Mouse (Mus musculus) fat pad, adult 2 months (tissue): ENCODE measurements around the gene Dnal1.

ENCODE experiments used
- DNase-seq: peaks from one replicate; pipeline ENCODE4 v3.0.0-alpha.2; 2011; ENCODE audit warnings: low read depth, low spot score; ENCODE audit errors: extremely low read depth

Gene Dnal1

DNA sequence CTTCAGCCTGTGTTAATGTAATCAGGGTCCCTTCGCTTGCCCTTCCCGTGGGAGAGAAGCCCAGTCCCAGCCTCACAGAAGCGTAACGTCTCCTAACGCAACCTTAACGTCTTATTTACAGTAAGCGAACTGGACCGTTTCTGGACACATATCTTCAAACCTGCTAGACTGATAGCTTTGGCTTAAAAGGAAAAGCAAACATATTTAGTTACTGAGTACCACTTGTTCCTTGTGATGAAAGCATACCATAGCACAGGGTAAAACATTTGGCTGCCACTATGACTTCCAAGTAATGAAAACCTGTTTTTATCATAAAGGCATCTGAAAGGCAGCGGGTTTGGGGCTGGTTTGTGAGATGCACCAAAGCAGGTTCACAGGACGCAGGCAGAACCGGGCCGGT lies 11.7 kb downstream of the Dnal1 start:
- DNase-seq: no peak

DNA sequence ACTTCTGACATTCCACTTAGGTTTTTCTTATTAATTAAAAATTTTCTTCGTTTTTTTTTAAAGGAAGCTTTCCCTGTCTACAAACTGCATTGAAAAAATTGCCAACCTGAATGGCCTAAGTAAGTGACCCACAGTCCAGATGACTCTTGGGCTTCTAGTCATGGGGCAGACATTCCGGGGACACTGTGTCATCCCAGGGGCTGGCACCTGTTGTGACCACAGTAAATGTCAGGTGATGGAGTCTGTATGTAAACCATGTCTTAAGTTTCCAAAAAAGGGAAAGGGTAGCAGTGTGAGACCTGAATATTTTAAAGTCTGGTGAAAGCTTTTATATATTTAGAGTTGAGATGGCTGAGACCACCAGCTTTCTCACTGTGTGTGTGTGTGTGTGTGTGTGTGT lies 12.7 kb downstream of the Dnal1 start:
- no peak for DNase-seq

DNA sequence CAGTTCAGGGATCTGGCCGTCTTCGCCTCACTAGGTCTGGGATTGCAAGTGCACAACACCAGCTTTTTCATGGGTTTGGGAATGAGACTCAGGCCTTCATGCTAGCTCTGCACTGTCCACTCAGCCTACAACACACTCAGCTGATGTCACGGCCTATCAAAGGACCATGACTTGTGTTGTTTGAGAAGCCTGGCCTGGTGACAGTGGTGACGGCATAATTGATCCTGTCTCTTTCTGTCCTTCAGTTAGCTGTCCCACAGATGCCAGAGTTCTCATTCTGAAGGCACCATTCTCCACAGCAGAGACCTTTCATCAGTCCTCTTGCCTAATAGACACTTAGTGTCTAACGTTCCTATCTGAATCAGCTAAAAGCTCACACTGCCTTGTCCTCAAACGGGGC lies 14.4 kb downstream of the Dnal1 start:
- no peak for DNase-seq

DNA sequence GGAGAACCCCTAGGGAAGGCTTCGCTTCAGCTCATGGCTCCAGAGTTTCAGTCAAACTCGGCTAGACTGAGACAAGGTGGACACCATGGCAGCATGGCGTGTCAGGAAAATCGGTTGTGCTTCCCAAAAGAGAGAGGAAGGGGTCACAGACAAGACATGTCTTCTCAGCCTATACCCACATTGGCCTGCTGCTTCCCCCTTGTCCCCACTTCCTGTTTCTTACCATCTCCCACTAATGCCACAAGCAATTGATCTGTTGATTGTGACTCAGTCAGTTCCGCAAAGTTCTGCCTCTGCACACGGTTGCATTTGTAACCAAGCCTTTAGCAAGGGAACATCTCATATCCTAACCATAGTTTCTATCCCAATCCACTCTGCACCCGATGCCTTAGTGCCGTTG lies 15.8 kb downstream of the Dnal1 start:
- no peak for DNase-seq

DNA sequence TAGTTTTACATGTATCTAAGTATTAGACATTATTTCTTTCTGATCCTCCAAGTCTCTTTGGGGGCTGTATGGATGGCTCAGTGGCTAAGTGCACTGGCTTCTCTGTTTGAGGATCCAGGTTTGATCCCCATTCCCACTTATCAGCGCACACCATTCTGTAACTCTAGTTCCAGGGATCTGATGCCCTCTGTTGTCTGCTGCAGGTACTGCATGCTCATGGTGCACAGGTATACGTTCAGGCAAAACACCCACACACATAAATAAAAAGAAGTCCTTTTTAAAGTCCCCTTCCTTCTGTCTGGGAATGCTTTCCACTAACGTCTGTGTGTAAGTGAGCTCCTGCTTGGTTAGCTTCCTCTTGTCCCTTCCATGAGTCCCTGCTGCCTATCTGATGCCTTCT lies 18.1 kb downstream of the Dnal1 start:
- DNase-seq: no peak

DNA sequence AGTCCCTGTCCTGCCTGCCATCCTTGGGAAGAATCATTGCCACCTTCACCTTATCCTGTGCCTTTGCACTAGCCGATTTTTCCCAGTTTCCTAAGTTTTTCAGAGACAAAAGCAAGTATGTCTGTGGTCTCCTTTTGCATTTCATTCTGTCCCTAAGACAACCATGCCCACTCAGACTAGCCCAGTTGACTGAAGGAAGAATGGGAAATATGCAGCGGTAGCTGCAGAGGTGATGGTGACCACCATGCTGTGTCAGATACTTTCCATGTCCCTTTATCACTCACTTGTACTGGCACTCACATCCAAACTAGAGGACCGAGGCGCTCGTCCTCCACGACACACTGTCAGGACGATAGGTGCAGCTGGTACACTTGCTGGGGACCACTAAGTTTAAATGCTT lies 23.0 kb downstream of the Dnal1 start:
- DNase-seq: no peak

DNA sequence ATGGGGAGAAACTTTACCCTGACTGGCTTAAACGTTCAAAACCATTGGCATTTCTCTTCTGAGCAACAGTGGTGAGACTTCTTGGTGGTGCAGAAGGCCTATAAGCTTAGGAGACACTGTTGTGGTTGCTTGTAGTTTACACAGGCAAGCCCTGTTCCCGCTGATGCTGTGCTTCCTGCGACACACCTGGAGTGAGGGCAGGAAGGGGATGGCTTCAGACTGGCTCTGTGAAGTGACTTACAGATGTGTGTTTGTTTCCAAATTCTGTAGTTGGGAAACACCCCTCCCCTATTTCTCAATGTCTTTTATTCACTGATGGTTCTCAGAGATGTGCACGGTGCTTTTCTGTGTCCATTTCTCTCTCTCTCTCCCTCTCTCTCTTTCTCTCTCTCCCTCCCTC lies 26.0 kb downstream of the Dnal1 start:
- no peak for DNase-seq

DNA sequence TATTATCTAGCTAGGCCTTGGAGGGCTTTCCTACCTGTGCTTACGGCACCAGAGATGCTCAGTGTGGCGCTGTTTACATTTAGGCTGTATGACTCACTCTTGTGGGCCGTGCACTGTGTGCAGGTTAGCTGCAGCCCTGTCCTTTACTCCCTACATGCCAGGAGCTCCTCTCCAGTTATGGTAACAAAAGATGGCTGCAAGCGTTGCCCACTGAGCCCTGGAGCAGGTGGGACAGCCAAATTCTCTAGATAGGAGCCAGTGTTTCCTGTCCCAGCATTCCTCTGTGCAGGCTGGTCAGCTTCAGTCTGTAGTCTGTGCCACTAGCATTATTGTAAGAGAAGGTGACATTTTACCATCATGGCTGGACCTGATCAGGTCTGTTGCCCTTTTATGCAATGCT lies 27.1 kb downstream of the Dnal1 start:
- no peak for DNase-seq

DNA sequence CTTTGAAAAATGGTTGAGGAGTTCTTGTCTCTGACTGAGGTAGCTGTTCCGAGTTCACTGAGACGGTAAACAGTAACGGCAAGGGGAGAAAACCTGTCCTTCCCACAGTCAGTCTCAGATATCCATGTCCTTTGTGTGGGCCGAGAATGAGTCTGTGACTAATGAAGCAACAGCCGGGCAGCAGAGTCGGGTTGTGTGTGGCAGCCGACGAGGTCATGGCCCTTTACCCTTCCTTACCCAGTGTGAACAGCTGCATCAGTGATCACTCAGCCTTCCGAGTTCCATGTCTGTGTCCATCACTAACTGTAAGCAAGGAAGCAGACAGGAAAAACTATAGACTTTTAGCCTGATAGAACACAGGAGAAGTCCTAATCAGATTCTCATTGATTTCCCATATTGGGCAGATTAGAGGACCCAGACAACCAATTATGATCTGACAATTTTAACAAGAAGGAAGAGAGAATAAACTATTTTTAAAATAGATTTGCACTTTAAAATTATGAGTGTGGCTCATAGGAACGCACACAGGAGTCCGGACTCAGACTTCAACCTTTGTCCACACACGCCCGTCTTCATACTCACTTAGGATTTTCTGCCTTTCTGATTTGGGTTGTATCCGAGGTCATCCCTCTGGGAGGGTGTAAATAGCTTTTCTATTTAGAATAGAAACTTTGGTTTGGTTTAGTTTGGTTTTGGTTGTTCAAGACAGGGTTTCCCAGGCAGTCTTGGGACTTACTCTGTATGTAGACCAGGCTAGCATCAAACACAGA lies 28.3 kb downstream of the Dnal1 start:
- DNase-seq: no peak

DNA sequence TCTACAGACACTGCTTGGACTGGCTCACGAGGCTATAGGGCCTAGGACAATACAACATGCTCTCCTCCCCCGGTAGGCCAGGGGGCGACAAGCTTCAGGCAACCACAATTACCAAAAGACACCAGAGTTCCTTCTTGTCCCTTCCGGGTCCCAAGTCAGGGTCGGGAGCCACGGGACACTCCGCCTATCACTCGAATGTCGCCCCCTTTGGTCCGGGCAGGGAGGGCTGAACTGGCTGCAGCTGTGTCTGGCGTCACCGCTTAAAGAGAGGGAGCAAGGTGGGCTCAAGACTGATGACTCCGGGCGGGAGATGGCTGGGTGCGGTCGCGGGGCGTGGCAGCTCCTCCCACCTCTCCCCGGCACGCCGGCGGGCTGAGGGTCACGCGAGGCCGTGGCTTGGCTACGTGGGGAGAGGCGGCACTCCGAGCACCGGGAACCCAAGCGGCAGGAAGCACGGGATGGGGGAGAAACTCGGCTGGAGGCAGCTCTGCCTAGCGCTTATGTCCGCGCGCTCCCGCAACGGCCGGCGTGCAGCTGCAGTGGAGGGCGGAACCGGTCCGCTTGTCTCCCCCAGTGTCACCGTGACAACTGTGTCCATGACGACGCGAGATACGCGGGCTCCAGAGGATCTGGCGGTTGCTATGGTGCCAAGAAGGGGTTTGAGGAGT lies 33.9 kb downstream of the Dnal1 start, which contains the start of gene Pnma1:
Gene Pnma1 (minus strand): TSS at position 536 of the 668 bp plus-strand sequence.
- DNase-seq: no peak

DNA sequence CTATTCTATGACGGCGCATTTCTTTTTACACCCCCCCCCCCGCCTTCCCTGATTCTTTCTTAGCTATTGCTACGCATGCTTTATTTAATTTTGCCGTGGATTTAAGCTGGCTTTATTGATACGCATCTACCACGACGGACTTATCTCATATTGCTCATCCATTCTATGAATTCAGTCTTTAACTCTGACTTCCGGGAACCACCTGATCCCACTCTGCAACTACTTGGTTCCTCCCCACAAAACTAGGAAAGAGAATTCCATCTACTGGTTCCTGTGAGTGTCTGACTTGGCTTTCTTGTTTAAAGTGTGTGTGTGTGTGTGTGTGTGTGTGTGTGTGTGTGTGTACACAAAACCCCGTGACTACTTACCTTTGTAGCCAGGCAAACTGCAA lies 34.5 kb downstream of the Dnal1 start:
- no peak for DNase-seq

DNA sequence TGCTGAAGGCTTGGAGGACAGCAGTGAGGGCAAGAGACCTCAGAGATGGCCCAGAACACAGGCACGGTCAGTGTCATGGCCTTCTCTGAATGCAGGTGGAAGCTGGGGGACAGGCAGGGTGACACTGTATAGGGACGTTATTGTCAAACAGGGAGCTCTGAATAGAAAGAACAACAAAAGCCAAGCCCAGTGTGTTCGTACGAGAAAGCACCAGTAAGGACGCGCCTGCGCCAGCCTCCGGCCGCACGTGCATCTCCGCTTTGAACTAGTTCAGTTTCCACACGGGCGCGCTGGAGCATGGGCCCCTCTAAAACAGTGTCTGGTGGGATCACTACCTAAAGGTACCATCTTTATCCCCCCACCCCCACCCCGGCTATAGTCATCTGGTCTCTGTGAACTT lies 35.8 kb downstream of the Dnal1 start:
- no peak for DNase-seq

DNA sequence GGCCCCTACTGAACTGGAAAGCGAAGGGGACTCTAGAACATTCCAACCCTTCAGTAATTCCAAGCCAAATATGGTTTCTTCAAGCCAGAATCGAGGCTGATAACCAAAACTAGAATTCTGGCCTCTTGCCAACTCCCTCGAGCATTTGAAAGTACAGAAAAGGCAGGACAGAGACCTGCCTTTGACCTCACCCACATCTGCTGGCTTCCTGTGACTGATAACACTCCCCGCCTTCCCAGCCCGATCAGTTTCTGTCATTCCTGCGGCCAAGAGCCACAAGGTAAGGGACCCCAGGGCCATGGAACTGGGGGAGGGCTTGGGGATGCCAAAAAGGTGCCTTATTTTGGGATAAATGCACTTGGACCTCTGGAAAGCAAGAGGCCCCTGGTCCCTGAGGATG lies 36.8 kb downstream of the Dnal1 start:
- no peak for DNase-seq

DNA sequence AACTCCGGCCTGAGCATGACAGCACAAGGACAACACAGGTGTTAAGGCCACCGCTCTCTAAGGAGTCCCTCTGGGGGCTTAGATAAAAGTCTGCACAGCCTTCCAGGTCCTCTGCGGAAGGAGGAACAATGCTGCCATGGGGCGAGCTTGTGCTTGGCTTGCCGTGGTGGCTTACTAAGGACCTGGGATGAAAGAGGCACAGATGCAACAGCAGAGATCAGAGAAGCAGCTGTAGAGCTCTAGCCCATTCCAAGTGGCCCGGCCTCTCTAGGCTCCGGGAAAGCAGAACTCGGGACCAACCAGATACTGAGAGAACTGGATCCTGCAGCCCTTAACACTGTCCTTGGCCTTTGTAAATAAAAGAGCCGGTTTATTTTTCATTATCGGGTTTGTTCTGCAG lies 37.7 kb downstream of the Dnal1 start:
- DNase-seq: no peak

DNA sequence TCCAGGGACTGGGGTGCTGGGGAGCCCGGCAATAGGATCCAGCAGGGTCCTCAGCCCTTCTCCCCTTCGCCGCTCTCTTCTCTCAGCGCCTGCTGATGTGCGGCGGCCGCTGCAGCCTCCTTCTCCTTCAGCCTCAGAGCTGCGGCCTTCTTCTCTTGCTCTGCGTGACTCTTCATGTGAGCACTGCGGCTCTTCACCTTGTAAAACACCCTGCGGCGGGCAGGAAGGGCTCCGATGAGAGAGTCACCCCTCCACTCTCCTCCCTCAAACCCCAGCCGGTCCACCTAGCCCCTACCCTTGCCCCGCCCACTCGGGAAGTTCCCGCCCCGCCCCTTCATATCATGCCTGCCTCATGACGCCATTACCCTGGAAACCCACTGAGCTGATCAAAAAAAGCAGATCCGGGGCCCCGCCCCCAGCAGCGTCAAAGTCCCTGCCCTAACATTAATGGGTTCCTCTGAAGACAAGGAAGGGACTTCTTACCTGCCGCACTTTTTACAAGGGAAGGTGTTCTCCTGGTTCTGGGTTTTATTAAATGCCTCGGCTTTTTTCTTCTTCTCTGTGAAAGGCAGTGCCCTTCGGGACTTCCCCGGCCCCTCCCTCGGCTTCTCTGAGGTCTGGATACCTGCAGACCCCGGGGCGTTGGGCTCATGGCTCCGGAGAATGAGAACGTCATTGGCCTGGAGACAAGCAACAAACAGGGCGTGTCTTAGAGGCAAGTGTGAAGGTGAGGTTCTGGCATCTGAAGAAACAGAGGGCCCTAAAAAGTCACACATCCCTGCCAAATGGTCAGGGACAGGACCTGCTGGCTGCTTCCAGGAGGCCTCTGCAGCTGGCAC lies 38.4 kb downstream of the Dnal1 start:
- DNase-seq: no peak

DNA sequence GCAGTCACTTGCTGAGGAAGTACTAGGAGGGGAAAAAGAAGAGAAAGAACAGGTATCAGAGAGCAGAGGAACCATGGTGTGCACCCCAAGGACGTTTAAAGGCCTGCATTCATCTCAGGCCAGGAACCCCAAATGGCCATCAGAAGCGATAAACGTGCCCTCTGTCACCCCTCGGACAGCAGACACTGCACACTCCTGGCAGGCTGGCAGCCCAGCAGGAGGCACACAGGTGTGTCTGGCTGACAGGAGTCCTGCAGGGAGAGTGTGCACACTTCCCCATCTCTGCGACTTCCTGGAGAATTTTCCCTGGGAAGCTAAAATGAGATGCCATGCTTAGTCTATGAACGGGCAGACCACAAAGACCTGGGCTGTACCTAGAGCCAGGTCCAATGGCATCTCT lies 39.2 kb downstream of the Dnal1 start:
- no peak for DNase-seq

DNA sequence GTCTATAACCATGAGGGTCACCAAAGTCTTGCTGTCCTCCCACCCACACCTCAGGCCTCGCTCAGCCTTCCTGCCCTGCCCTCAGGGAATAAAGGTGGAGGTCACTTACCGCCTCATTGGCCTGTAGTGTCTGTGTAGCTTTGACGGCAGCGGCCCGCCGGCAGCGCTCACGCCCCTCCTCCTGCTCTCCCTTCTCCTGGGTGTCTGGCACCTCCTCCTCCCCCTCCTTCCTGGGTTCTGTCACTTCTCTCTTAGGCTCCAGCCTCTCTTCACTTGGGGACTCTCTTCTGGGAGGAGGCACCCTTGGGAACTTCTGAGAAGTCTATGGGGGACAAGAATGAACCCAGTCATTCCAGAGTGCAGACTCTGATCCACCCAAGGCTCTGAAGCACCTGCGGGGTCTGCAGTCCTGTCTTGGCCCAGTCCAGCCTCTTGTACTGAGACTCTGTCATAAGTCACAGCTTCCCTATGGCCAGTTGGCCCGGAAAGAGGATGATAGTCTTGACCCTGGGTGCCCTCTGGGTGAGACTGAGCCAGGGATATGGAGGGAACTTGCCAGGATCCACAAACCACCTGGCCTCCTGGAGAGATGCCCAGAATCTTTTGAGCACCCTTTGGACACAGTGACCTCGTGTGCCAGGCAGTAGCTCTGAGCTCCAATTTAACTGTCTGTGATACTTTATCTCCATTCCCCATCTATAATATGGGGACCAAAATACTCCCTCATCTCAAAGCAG lies 40.8 kb downstream of the Dnal1 start:
- DNase-seq: peak; percentile 74

DNA sequence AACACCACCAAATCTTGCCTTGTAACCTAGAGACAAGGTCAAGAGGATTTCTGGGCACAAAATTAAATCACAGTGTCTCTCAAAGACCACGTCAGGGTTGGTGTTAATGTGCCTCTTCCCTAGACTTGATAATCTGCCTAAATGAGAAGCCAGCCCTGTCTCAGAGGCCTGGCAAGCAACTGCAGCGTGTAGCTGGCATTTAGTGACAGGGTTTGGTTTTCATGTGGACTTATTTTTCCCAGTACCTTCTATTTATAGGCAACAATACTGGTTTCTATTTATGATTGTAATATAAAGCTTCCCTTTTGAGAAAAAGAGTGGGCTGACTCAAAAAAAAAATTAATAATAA lies 41.3 kb downstream of the Dnal1 start:
- no peak for DNase-seq

DNA sequence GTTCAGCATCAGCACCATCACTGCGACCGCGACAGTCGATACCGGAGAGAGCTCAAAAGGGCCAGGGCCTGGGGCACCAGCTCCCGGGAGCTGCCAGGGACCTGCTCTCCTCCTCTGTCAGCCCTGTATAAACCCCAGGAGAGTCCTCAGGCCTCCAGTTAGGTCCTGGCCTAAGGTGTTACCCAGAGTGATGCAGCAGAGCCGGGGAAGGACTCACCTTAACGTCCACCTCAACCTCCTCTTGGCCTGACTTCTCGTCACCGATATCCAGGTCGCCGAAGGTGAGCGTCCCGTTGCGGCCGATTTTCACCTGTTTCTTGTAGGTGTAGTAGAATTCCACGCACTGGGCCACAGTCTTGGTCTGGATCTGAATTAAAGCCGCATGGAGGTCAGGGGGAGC lies 42.0 kb downstream of the Dnal1 start:
- no peak for DNase-seq

DNA sequence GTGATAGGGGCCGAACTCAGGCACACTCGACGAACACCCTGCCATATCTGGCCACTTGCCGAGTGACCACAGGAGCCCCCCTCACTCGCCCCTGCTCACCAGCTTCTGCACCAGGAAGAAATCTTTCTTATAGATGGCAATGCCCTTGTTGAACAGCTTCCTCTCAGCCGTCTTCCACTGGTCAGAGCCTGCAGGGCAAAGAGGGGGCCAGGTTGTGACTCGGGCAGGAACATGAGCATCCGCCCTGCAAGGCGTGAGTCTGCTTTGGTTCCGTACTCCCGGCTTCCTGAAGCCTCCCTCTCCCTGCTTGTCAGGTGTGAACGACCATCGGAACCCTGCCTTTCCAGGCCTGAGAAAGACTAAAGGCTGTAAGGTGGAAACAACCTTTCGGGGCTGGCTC lies 44.0 kb downstream of the Dnal1 start:
- DNase-seq: no peak

DNA sequence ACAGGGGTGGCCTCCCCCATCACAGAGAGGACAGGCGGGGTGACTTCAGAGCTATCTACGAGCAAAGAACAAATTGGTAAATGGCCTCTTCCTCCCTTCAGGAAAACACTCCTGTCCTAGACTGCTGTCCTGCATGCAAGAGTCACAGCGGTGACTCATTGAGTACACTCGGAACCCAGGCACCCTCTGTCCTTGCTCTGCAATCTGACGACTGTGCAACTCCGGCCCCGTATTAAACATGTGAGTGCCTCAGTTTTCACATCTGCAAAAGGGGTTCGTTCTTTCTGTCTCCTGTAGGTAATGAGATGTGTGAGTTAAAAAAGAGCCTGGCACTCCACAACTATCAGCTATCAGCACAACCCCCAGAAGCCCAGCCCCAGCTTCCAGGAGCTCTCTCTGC lies 46.3 kb downstream of the Dnal1 start:
- no peak for DNase-seq
